Mouse (Mus musculus): ENCODE data around the gene Rbms3. TPM values are rescaled to one million over a fixed set of nuclear protein-coding genes. Genes with fewer than 3 reads are reported as not detected.

Rbms3 gene
- total and polyA plus RNA-seq, 3 experiments, result 8.1 to 12.5 (median 8.8) TPM

DNA sequence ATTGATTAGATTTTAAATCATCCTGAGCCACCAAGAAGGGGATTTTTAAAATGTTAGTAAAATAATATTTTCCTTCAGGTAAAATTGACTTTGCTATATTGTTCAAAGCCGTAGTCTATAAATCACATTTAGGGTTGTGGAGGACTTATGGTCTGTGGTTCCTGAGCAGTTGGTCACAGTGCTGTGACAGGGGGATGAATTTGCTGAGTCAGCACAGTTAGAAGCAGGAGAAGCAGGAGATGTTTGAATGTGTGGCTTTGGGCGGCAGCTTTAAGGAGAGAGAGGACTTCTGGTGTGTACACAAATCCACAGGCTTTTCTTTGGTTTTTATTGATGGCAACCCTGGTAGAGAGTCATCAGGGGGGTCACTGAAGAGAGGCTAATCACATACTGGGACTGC is 514.1 kb downstream of the Rbms3 start:
- no peaks in the 10 kb centered on the region for H3K36me3 ChIP-seq (ENCODE audit: control insufficient read depth, insufficient read depth, low read length)
- DNase-seq, result no peak
- intact Hi-C loops (cut with DNase I), result no loop called here
- no peak overlapping the region for H3K27ac ChIP-seq
- WGBS, result 89% methylated on average over 2 of the region's 2 CpGs
- no peak overlapping the region for H3K9ac ChIP-seq (ENCODE audit: low read depth, low read length)
- no peaks in the 10 kb centered on the region for H3K27me3 ChIP-seq (ENCODE audit: control insufficient read depth, insufficient read depth, low read length)
- no peak for TF ChIP-seq EP300 (IDR thresholded peaks at IDR 0.05; ENCODE audit: insufficient read depth, low read depth, low read length)
- no peak for TF ChIP-seq CTCF (IDR thresholded peaks at IDR 0.05)
- no peak for TF ChIP-seq POLR2A (IDR thresholded peaks at IDR 0.05; ENCODE audit: insufficient read depth, low read depth, low read length)
- no peaks in the 10 kb centered on the region for H3K4me1 ChIP-seq (ENCODE audit: control insufficient read depth, insufficient read depth, low read length)
- H3K4me3 ChIP-seq, result no peak overlapping the region
- H3K79me2 ChIP-seq (replicated peaks; ENCODE audit: control insufficient read depth, insufficient read depth, low read length), result no peaks in the 10 kb centered on the region; the same call in 1 of the 2 replicates

DNA sequence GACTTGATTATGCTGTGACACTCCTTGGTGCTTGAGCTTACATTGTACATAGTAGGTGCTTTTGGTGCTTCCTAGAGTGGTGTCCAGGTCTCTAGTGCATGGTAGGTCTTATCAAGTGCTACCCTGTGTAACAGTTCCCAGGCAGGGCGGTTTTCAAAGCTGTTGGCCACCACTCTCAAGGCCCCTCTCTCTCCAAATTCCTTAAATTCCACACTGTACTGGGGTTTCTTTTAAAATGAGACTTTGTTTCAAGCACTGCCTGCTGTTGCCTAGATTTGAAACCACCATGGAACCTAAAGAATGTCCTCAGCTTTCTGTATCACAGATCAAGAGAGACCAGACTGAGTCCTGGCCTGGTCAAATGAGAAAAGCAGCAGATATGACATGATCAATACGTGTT is 516.1 kb downstream of the Rbms3 start:
- no peak for TF ChIP-seq CTCF (IDR thresholded peaks at IDR 0.05)
- TF ChIP-seq POLR2A (IDR thresholded peaks at IDR 0.05; ENCODE audit: insufficient read depth, low read depth, low read length), result no peak
- no peak for TF ChIP-seq EP300 (IDR thresholded peaks at IDR 0.05; ENCODE audit: insufficient read depth, low read depth, low read length)
- 65% methylated on average over 2 of the region's 2 CpGs for WGBS
- DNase-seq, result no peak
- no peaks in the 10 kb centered on the region for H3K79me2 ChIP-seq (replicated peaks; ENCODE audit: control insufficient read depth, insufficient read depth, low read length)
- no peaks in the 10 kb centered on the region for H3K36me3 ChIP-seq (ENCODE audit: control insufficient read depth, insufficient read depth, low read length)
- no peak overlapping the region for H3K27ac ChIP-seq
- no peak overlapping the region for H3K9ac ChIP-seq (ENCODE audit: low read depth, low read length)
- intact Hi-C loops (cut with DNase I), result no loop called here
- no peaks in the 10 kb centered on the region for H3K27me3 ChIP-seq (ENCODE audit: control insufficient read depth, insufficient read depth, low read length)
- H3K4me3 ChIP-seq, result no peak overlapping the region
- H3K4me1 ChIP-seq (ENCODE audit: control insufficient read depth, insufficient read depth, low read length), result no peaks in the 10 kb centered on the region

DNA sequence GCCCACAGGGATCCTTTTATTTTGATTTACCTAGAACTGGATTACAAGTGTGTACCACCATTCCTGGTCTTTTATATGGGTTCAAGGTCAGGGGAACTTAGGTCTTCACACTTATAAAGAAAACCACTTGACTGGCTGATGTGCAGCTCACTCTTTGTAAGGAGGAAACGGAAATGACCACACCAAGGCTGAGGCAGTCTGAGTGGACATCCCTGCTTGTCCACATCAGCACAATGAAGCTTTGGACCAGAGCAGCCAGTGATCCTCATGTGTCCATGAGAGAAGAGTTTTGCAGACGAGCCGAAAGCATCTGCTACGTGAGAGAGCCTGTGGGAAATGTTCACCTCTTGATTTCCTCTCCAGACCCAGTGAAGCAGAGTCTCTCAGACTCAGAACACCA is 521.8 kb downstream of the Rbms3 start:
- Histone ChIP-seq H3K36me3 (ENCODE audit: control insufficient read depth, insufficient read depth, low read length) (no peaks in the 10 kb centered on the region), H3K79me2 (replicated peaks; ENCODE audit: control insufficient read depth, insufficient read depth, low read length) (no peaks in the 10 kb centered on the region), H3K9ac (ENCODE audit: low read depth, low read length) (no peak overlapping the region), H3K27ac (no peak overlapping the region), H3K4me3 (no peak overlapping the region), H3K27me3 (ENCODE audit: control insufficient read depth, insufficient read depth, low read length) (no peaks in the 10 kb centered on the region), H3K4me1 (ENCODE audit: control insufficient read depth, insufficient read depth, low read length) (peaks cover 2% of the 10 kb centered on the region; the same call in 1 of the 2 replicates)
- no peak for TF ChIP-seq CTCF (IDR thresholded peaks at IDR 0.05)
- TF ChIP-seq EP300 (IDR thresholded peaks at IDR 0.05; ENCODE audit: insufficient read depth, low read depth, low read length), result no peak
- no peak for TF ChIP-seq POLR2A (IDR thresholded peaks at IDR 0.05; ENCODE audit: insufficient read depth, low read depth, low read length)
- intact Hi-C loops (cut with DNase I), result no loop called here
- WGBS, result 86% methylated on average over 4 of the region's 4 CpGs
- DNase-seq, result peak in 1 of 2 experiments; percentile 10

DNA sequence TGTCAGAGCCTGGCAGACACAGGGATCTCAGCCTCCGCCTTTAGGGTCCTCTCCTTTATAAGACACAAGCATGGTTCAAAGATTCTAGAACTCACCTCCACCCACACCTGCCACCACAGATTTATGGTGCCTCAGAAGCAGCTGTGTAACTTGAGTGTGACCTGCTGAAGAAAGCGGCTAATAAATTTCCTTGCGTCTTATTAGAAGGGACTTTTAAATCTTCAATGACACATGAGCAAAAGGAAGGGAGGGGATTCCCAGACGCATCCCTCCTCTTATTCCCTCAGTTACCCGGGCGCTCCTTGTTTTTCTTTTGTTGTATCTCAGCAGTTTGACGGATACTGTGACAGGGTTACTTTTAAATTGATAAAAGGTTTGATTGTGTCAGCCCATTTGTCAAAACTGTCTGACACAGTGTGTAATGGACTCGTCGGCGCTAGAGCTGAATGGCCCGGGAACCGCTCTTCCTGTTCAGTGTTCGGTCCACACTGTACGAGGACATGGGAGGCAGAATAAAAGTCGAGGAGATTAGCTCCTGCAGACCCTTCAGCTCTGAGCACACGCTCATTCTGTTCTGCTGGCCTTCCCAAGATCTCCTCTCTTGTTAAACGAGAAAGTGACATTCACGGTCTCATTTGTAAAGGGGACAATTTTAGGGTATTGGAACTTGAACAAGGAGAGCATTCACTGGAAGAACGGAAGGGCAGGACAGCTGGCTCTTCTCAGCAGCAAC is 527.3 kb downstream of the Rbms3 start:
- TF ChIP-seq POLR2A (IDR thresholded peaks at IDR 0.05; ENCODE audit: insufficient read depth, low read depth, low read length) (no peak), EP300 (IDR thresholded peaks at IDR 0.05; ENCODE audit: insufficient read depth, low read depth, low read length) (no peak), CTCF (IDR thresholded peaks at IDR 0.05) (no peak)
- no peak for DNase-seq
- Histone ChIP-seq H3K4me1 (ENCODE audit: control insufficient read depth, insufficient read depth, low read length) (peaks cover 2% of the 10 kb centered on the region; the same call in 1 of the 2 replicates), H3K4me3 (no peak overlapping the region), H3K27me3 (ENCODE audit: control insufficient read depth, insufficient read depth, low read length) (no peaks in the 10 kb centered on the region), H3K27ac (no peak overlapping the region), H3K36me3 (ENCODE audit: control insufficient read depth, insufficient read depth, low read length) (no peaks in the 10 kb centered on the region), H3K9ac (ENCODE audit: low read depth, low read length) (no peak overlapping the region), H3K79me2 (replicated peaks; ENCODE audit: control insufficient read depth, insufficient read depth, low read length) (no peaks in the 10 kb centered on the region)
- WGBS, result 77% methylated on average over 19 of the region's 19 CpGs
- intact Hi-C loops (cut with DNase I), result no loop called here

GRCm38 (mm10) chr9:117100181-117100580 is 529.5 kb downstream of the Rbms3 start:
- intact Hi-C loops (cut with DNase I), result no loop called here
- H3K4me3 ChIP-seq, result no peak overlapping the region
- 91% methylated on average over 5 of the region's 5 CpGs for WGBS
- no peak overlapping the region for H3K27ac ChIP-seq
- no peaks in the 10 kb centered on the region for H3K27me3 ChIP-seq (ENCODE audit: control insufficient read depth, insufficient read depth, low read length)
- DNase-seq, result no peak
- TF ChIP-seq EP300 (IDR thresholded peaks at IDR 0.05; ENCODE audit: insufficient read depth, low read depth, low read length) (no peak), CTCF (IDR thresholded peaks at IDR 0.05) (no peak), POLR2A (IDR thresholded peaks at IDR 0.05; ENCODE audit: insufficient read depth, low read depth, low read length) (no peak)
- H3K4me1 ChIP-seq (ENCODE audit: control insufficient read depth, insufficient read depth, low read length), result peaks cover 2% of the 10 kb centered on the region; the same call in 1 of the 2 replicates
- H3K9ac ChIP-seq (ENCODE audit: low read depth, low read length), result no peak overlapping the region
- H3K79me2 ChIP-seq (replicated peaks; ENCODE audit: control insufficient read depth, insufficient read depth, low read length), result no peaks in the 10 kb centered on the region
- H3K36me3 ChIP-seq (ENCODE audit: control insufficient read depth, insufficient read depth, low read length), result no peaks in the 10 kb centered on the region

DNA sequence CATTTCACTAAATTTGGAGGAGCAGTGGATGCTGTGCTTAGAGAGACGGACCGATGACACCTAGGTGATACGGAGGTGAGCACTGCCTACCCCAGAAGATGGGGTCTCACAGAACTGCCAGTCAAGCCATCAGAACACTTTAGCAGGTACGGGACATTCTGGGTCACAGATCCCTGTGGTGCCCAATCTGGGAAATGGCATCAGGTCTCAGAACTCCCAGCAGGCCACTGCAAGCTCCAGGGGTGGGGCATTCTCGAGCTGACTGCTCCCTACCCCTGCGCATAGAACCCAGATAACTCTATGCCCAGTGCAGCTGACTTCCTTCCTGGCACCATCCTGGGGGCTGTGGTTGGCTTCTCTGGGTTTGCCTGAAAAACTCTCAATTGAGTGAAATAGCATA is 536.2 kb downstream of the Rbms3 start:
- intact Hi-C loops (cut with DNase I), result no loop called here
- peaks cover 1% of the 10 kb centered on the region; the same call in 1 of the 2 replicates for H3K4me1 ChIP-seq (ENCODE audit: control insufficient read depth, insufficient read depth, low read length)
- H3K27me3 ChIP-seq (ENCODE audit: control insufficient read depth, insufficient read depth, low read length), result no peaks in the 10 kb centered on the region
- no peaks in the 10 kb centered on the region for H3K79me2 ChIP-seq (replicated peaks; ENCODE audit: control insufficient read depth, insufficient read depth, low read length)
- H3K9ac ChIP-seq (ENCODE audit: low read depth, low read length), result no peak overlapping the region
- TF ChIP-seq EP300 (IDR thresholded peaks at IDR 0.05; ENCODE audit: insufficient read depth, low read depth, low read length) (no peak), POLR2A (IDR thresholded peaks at IDR 0.05; ENCODE audit: insufficient read depth, low read depth, low read length) (no peak), CTCF (IDR thresholded peaks at IDR 0.05) (no peak)
- no peak for DNase-seq
- no peaks in the 10 kb centered on the region for H3K36me3 ChIP-seq (ENCODE audit: control insufficient read depth, insufficient read depth, low read length)
- H3K27ac ChIP-seq, result no peak overlapping the region
- 84% methylated on average over 6 of the region's 6 CpGs for WGBS
- H3K4me3 ChIP-seq, result no peak overlapping the region
